Mouse (Mus musculus) MN1 (cell line): ENCODE measurements around the gene Bbs9.

Experiments
- DNase-seq: peaks from one replicate; pipeline ENCODE4 v3.0.0-alpha.2; 2016; ENCODE audit warnings: low spot score

The Bbs9 gene

GRCm38 (mm10) chr9:22750779-22751545, 275.4 kb downstream of the Bbs9 start:
- no peak for DNase-seq

GRCm38 (mm10) chr9:22751546-22751929, 276.0 kb downstream of the Bbs9 start:
- no peak for DNase-seq

GRCm38 (mm10) chr9:22754081-22754672, 278.7 kb downstream of the Bbs9 start:
- no peak for DNase-seq

- no peak for DNase-seq
Observed at GRCm38 (mm10) chr9:22758487-22758886, 283.0 kb downstream of the Bbs9 start.

- DNase-seq, result no peak
Observed at GRCm38 (mm10) chr9:22759241-22759640, 283.7 kb downstream of the Bbs9 start.

- no peak for DNase-seq
Observed at GRCm38 (mm10) chr9:22760376-22760775, 284.9 kb downstream of the Bbs9 start.

- no peak for DNase-seq
Observed at GRCm38 (mm10) chr9:22761487-22761886, 286.0 kb downstream of the Bbs9 start.

- no peak for DNase-seq
Observed at GRCm38 (mm10) chr9:22765618-22766220, 290.2 kb downstream of the Bbs9 start.

GRCm38 (mm10) chr9:22767154-22767553, 291.6 kb downstream of the Bbs9 start:
- no peak for DNase-seq

- no peak for DNase-seq
Observed at GRCm38 (mm10) chr9:22767860-22768259, 292.3 kb downstream of the Bbs9 start.

- DNase-seq, result no peak
Observed at GRCm38 (mm10) chr9:22771785-22772184, 296.3 kb downstream of the Bbs9 start.

GRCm38 (mm10) chr9:22776246-22776961, 300.9 kb downstream of the Bbs9 start:
- DNase-seq, result no peak

- DNase-seq, result no peak
Observed at GRCm38 (mm10) chr9:22777425-22777824, 301.9 kb downstream of the Bbs9 start.

GRCm38 (mm10) chr9:22779631-22780030, 304.1 kb downstream of the Bbs9 start:
- no peak for DNase-seq

- DNase-seq, result no peak
Observed at GRCm38 (mm10) chr9:22786006-22786405, 310.5 kb downstream of the Bbs9 start.

- no peak for DNase-seq
Observed at GRCm38 (mm10) chr9:22788423-22788822, 312.9 kb downstream of the Bbs9 start.

- DNase-seq, result no peak
Observed at GRCm38 (mm10) chr9:22788850-22789249, 313.3 kb downstream of the Bbs9 start.

- no peak for DNase-seq
Observed at GRCm38 (mm10) chr9:22789380-22790168, 314.1 kb downstream of the Bbs9 start.

- DNase-seq, result no peak
Observed at GRCm38 (mm10) chr9:22791208-22791607, 315.7 kb downstream of the Bbs9 start.

GRCm38 (mm10) chr9:22791750-22792149, 316.2 kb downstream of the Bbs9 start:
- DNase-seq, result no peak

- DNase-seq, result no peak
Observed at GRCm38 (mm10) chr9:22793698-22794097, 318.2 kb downstream of the Bbs9 start.

- no peak for DNase-seq
Observed at GRCm38 (mm10) chr9:22800675-22801074, 325.2 kb downstream of the Bbs9 start.
